Mouse (Mus musculus) CH12.LX (cell line): ENCODE data around the gene Dnajb4. TPM values are rescaled to one million over a fixed set of nuclear protein-coding genes. Genes with fewer than 3 reads are reported as not detected.

Source experiments
- DNase-seq: peaks from one replicate; pipeline ENCODE4 v3.0.0-alpha.2; 2013; ENCODE audit errors: extremely low read depth
- H3K27ac ChIP-seq: 2 replicates; pipeline ENCODE4 v1.5.1; 2012; ENCODE audit warnings: low read depth, mild to moderate bottlenecking, control low read depth, moderate library complexity; ENCODE audit not compliant: insufficient read depth
- H3K27me3 ChIP-seq: replicated peaks from 2 replicates; pipeline ENCODE3; 2012; ENCODE audit warnings: inconsistent platforms
- H3K36me3 ChIP-seq, 2 experiments: replicated peaks in 1 of 2; 2 replicates each; pipeline versions ENCODE3 to v1.6.1; 2012; ENCODE audit warnings: inconsistent platforms in 1 of 2, low read length in 1 of 2, mild to moderate bottlenecking in 1 of 2, mixed read lengths in 1 of 2, moderate library complexity in 1 of 2; ENCODE audit not compliant: control insufficient read depth in 1 of 2, insufficient read depth in 1 of 2
- H3K4me1 ChIP-seq, 2 experiments: 2 replicates each; pipeline ENCODE4 v1.6.1; 2012; ENCODE audit warnings: inconsistent platforms in 1 of 2, moderate library complexity in 1 of 2; ENCODE audit not compliant: insufficient read depth in 2 of 2, control insufficient read depth in 1 of 2
- H3K4me2 ChIP-seq: 2 replicates; pipeline ENCODE4 v1.6.1; 2012; ENCODE audit warnings: low read depth, mild to moderate bottlenecking, control low read depth; ENCODE audit not compliant: poor library complexity, insufficient read depth, severe bottlenecking
- H3K4me3 ChIP-seq, 3 experiments: fragments of 150-350 bp in 1 of 3; sonication (generic) in 1 of 3; replicated peaks in 1 of 3; 2 replicates each; pipeline versions ENCODE3 to v1.5.1; 2011 to 2012; ENCODE audit warnings: low read depth in 2 of 3, low read length in 2 of 3, mild to moderate bottlenecking in 2 of 3, moderate library complexity in 2 of 3, control low read depth in 1 of 3, improper control_type of control experiment in 1 of 3, inconsistent platforms in 1 of 3, mixed read lengths in 1 of 3; ENCODE audit not compliant: poor library complexity in 1 of 3
- H3K79me2 ChIP-seq: replicated peaks from 2 replicates; pipeline ENCODE4 v1.6.1; 2012; ENCODE audit warnings: mild to moderate bottlenecking, moderate library complexity; ENCODE audit not compliant: control insufficient read depth, poor library complexity, insufficient read depth, severe bottlenecking; ENCODE audit errors: extremely low read depth
- H3K9ac ChIP-seq: 2 replicates; pipeline ENCODE4 v1.6.1; 2012; ENCODE audit warnings: low read depth, mild to moderate bottlenecking, control low read depth, moderate library complexity; ENCODE audit not compliant: insufficient read depth
- H3K9me3 ChIP-seq: replicated peaks from 2 replicates; pipeline ENCODE3; 2012; ENCODE audit warnings: low read length, inconsistent platforms, mixed read lengths
- BHLHE40 ChIP-seq: IDR thresholded peaks from 2 replicates; pipeline ENCODE4 v1.6.1; 2011; ENCODE audit warnings: mild to moderate bottlenecking, low read depth, low read length, improper control_type of control experiment
- CHD1 ChIP-seq: IDR thresholded peaks from 2 replicates; pipeline ENCODE4 v1.6.1; 2012; ENCODE audit warnings: low read depth, low read length, improper control_type of control experiment, inconsistent platforms
- E2F4 ChIP-seq: IDR thresholded peaks from 2 replicates; pipeline ENCODE4 v1.6.1; 2011; ENCODE audit warnings: low read depth, low read length, improper control_type of control experiment; ENCODE audit not compliant: insufficient replicate concordance
- EP300 ChIP-seq: IDR thresholded peaks from 2 replicates; pipeline ENCODE4 v1.6.1; 2011; ENCODE audit warnings: low read length, improper control_type of control experiment
- GABPA ChIP-seq: IDR thresholded peaks from 2 replicates; pipeline ENCODE4 v1.6.1; 2012; ENCODE audit warnings: low read depth, low read length, improper control_type of control experiment, inconsistent platforms; ENCODE audit not compliant: insufficient replicate concordance
- HCFC1 ChIP-seq: IDR thresholded peaks from 2 replicates; pipeline ENCODE4 v1.6.1; 2012; ENCODE audit warnings: low read depth, mild to moderate bottlenecking, inconsistent platforms, low read length, improper control_type of control experiment
- JUN ChIP-seq: IDR thresholded peaks from 2 replicates; pipeline ENCODE4 v1.6.1; 2011; ENCODE audit warnings: low read depth, mild to moderate bottlenecking, low read length, improper control_type of control experiment, moderate library complexity; ENCODE audit not compliant: insufficient read depth
- JUND ChIP-seq: conservative IDR thresholded peaks from 2 replicates; pipeline ENCODE4 v1.6.1; 2011; ENCODE audit warnings: low read depth, low read length, improper control_type of control experiment
- MAFK ChIP-seq: IDR thresholded peaks from 2 replicates; pipeline ENCODE4 v1.6.1; 2011; ENCODE audit warnings: low read length, improper control_type of control experiment; ENCODE audit not compliant: insufficient replicate concordance
- NELFE ChIP-seq: IDR thresholded peaks from 2 replicates; pipeline ENCODE4 v1.6.1; 2011; ENCODE audit warnings: low read depth, low read length, improper control_type of control experiment
- NRF1 ChIP-seq: IDR thresholded peaks from 2 replicates; pipeline ENCODE4 v1.6.1; 2014; ENCODE audit warnings: low read depth, mild to moderate bottlenecking, inconsistent platforms, low read length, improper control_type of control experiment, moderate library complexity
- POLR2A ChIP-seq: IDR thresholded peaks from 2 replicates; pipeline ENCODE4 v1.6.1; 2011; ENCODE audit warnings: low read depth, mild to moderate bottlenecking, improper control_type of control experiment, low read length
- POLR2AphosphoS2 ChIP-seq: IDR thresholded peaks from 2 replicates; pipeline ENCODE4 v1.6.1; 2011; ENCODE audit warnings: low read depth, low read length, improper control_type of control experiment
- RAD21 ChIP-seq: IDR thresholded peaks from 2 replicates; pipeline ENCODE4 v1.6.1; 2011; ENCODE audit warnings: low read depth, mild to moderate bottlenecking, low read length, improper control_type of control experiment, moderate library complexity
- SIN3A ChIP-seq: IDR thresholded peaks from 2 replicates; pipeline ENCODE4 v1.6.1; 2012; ENCODE audit warnings: low read length, improper control_type of control experiment, inconsistent platforms
- SMC3 ChIP-seq: IDR thresholded peaks from 2 replicates; pipeline ENCODE4 v1.6.1; 2011; ENCODE audit warnings: low read depth, low read length, improper control_type of control experiment
- TCF12 ChIP-seq: IDR thresholded peaks from 2 replicates; pipeline ENCODE4 v1.6.1; 2014; ENCODE audit warnings: low read depth, mild to moderate bottlenecking, inconsistent platforms, low read length, improper control_type of control experiment
- USF2 ChIP-seq: conservative IDR thresholded peaks from 2 replicates; pipeline ENCODE4 v1.6.1; 2011; ENCODE audit warnings: low read depth, low read length, improper control_type of control experiment
- ZKSCAN1 ChIP-seq: IDR thresholded peaks from 2 replicates; pipeline ENCODE4 v1.6.1; 2012; ENCODE audit warnings: low read depth, inconsistent platforms, low read length, improper control_type of control experiment, borderline replicate concordance
- ZNF384 ChIP-seq: IDR thresholded peaks from 2 replicates; pipeline ENCODE4 v1.6.1; 2012; ENCODE audit warnings: low read depth, low read length, improper control_type of control experiment, inconsistent platforms
- dilution Hi-C: fragments of 300-500 bp; cut with MboI; formaldehyde crosslinking; loops from 2 replicates; pipeline ENCODE4 v1.14.3; 2020; ENCODE audit warnings: low sequenced_read_pairs; ENCODE audit not compliant: extremely low pct_unique_long_range_greater_than_20kb, extremely low pct_ligation_motif_present
- in situ Hi-C: fragments of 300-500 bp; cut with MboI; formaldehyde crosslinking; loops from 3 replicates; pipeline ENCODE4 v1.14.3; 2019; ENCODE audit warnings: low sequenced_read_pairs, low pct_ligation_motif_present, low pct_unique_long_range_greater_than_20kb, mixed read lengths
- polyA plus RNA-seq: library from polyadenylated mRNA; unstranded; fragments of >175 nt; gene quantifications from 2 replicates; pipeline ENCODE4 v1.2.1, GENCODE M21; 2012; ENCODE audit warnings: low read depth; ENCODE audit not compliant: insufficient read length
- total RNA-seq, 2 experiments: library from RNA; depleted of rRNA; stranded (reverse); fragments of 300-350 nt in 1 of 2; fragments of >200 nt in 1 of 2; gene quantifications; 2 replicates each; pipeline ENCODE4 v1.2.3; 2012 to 2014

Dnajb4 gene
- total and polyA plus RNA-seq, 3 experiments: 11.7 to 26.4 (median 17.7) TPM

DNA sequence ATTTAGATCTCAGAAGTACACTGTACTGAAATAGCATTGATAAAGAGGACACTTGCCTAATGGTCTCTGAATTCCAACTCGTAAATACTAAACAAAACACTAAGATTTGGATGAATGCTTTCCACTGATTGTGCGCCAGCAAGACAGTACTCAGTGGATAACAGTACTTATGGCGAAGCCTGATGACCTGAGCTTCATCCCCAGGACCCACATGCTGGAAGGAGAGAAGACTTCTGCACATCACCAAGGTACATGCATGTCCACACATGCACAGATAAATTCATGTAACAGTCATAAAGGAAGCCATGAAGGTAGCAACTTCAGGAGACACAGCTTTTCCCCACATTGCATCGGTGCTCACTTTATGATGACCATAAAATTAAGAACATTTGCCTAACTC, 31.3 kb downstream of the Dnajb4 start:
- H3K9ac ChIP-seq: no peak overlapping the region
- no peak overlapping the region for H3K4me2 ChIP-seq
- peaks cover 3% of the 10 kb centered on the region for H3K9me3 ChIP-seq
- H3K4me1 ChIP-seq: no peaks in the 10 kb centered on the region; a peak in 1 of 4 replicates
- no peak overlapping the region for H3K4me3 ChIP-seq
- no peaks in the 10 kb centered on the region for H3K27me3 ChIP-seq
- no peak overlapping the region for H3K27ac ChIP-seq
- no peak for TF ChIP-seq ZKSCAN1
- TF ChIP-seq JUND: no peak
- no peak for TF ChIP-seq NRF1
- TF ChIP-seq TCF12: no peak
- TF ChIP-seq USF2: no peak
- no peak for TF ChIP-seq NELFE
- TF ChIP-seq EP300: no peak
- TF ChIP-seq, all 38 proteins: peak for 0
- dilution Hi-C loops (no loop called here), in situ Hi-C loops (no loop called here)
- DNase-seq: no peak
- H3K79me2 ChIP-seq: no peaks in the 10 kb centered on the region
- H3K36me3 ChIP-seq: peaks cover 6 to 20% of the 10 kb centered on the region in 2 experiments

DNA sequence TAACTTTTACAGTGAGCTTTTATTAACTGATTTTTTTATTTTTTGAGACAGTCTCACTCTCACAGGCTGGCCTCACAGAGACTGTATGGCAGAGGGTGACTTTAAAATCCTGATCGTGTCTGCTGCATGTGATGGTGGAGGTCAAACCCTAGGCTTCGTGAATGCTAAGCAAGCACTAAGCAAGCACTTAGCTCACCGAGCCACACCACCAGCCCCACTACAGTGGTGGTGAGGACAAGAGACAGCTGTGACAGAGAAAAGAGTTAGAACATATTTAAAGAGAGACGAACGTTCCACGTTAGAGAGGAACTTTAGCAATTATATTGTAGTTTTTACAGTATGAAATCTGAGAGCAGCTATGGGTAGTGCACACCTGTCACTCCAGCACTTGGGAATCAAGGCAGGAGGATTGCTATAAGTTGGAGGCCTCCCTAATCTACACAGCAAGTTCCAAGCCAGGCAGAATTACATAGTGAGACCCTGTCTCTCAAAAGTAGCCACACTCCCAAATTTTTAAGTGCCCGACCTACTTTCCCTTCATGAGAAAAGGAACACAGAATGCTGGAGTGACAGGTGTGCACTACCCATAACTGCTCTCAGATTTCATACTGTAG, 37.7 kb downstream of the Dnajb4 start:
- H3K4me2 ChIP-seq: no peak overlapping the region
- TF ChIP-seq JUN (no peak), SIN3A (no peak), SMC3 (no peak), TCF12 (no peak), POLR2A (no peak), E2F4 (no peak), NRF1 (no peak), ZKSCAN1 (no peak), ZNF384 (no peak), POLR2AphosphoS2 (no peak), EP300 (no peak), HCFC1 (no peak), RAD21 (no peak), BHLHE40 (no peak), MAFK (no peak), CHD1 (no peak), JUND (no peak), GABPA (no peak)
- no peak overlapping the region for H3K27ac ChIP-seq
- H3K79me2 ChIP-seq: no peaks in the 10 kb centered on the region
- DNase-seq: no peak
- no peak overlapping the region for H3K4me3 ChIP-seq
- in situ Hi-C loops (no loop called here), dilution Hi-C loops (no loop called here)
- H3K36me3 ChIP-seq: no peaks in the 10 kb centered on the region
- H3K9me3 ChIP-seq: peaks cover 2% of the 10 kb centered on the region
- no peak overlapping the region for H3K9ac ChIP-seq
- H3K27me3 ChIP-seq: no peaks in the 10 kb centered on the region
- H3K4me1 ChIP-seq: no peaks in the 10 kb centered on the region; a peak in 1 of 4 replicates
